Mouse (Mus musculus): ENCODE measurements at regions not wholly inside any gene's neighbourhood (a gene's known extent, or its start where the extent isn't known, plus 50 kb on each side); places are given as distances from the start of the nearest gene placed in this dataset.

GRCm38 (mm10) chr9:5769927-5770326 is 398.5 kb upstream of the Pdgfd start:
- TF ChIP-seq CTCF (IDR thresholded peaks at IDR 0.05; ENCODE audit: control insufficient read depth, insufficient read depth, insufficient replicate concordance, low read depth, low read length): no peak
- TF ChIP-seq POLR2A (IDR thresholded peaks at IDR 0.05; ENCODE audit: control insufficient read depth, low read depth, low read length): no peak

Measured in testis, adult 2 months (tissue).